Mouse (Mus musculus) forebrain, embryonic 16.5 days (tissue): Measurements from ENCODE around the gene Ppp1r15a. TPM values are rescaled to one million over a fixed set of nuclear protein-coding genes. Genes with fewer than 3 reads are reported as not detected.

Experiments used
- ATAC-seq: fragments of 200-750 bp; cut with Nextera tagmentation; 2 replicates; pipeline ENCODE4 v1.8.0; 2017; ENCODE audit warnings: mild to moderate bottlenecking, moderate library complexity
- H3K27ac ChIP-seq: fragments of 300-500 bp; sonication (generic); 2 replicates; pipeline ENCODE4 v1.5.1; 2014; ENCODE audit warnings: low read length, control low read depth
- H3K27me3 ChIP-seq: fragments of 300-500 bp; sonication (generic); replicated peaks from 2 replicates; pipeline ENCODE4 v1.6.1; 2014; ENCODE audit warnings: low read length; ENCODE audit not compliant: control insufficient read depth, insufficient read depth
- H3K36me3 ChIP-seq: fragments of 300-500 bp; sonication (generic); 2 replicates; pipeline ENCODE4 v1.6.1; 2014; ENCODE audit not compliant: control insufficient read depth, insufficient read depth
- H3K4me1 ChIP-seq: fragments of 300-500 bp; sonication (generic); replicated peaks from 2 replicates; pipeline ENCODE4 v1.6.1; 2014; ENCODE audit warnings: low read length; ENCODE audit not compliant: control insufficient read depth, insufficient read depth
- H3K4me2 ChIP-seq: fragments of 300-500 bp; sonication (generic); 2 replicates; pipeline ENCODE4 v1.6.1; 2014; ENCODE audit warnings: mild to moderate bottlenecking, low read length, control low read depth
- H3K4me3 ChIP-seq: fragments of 300-500 bp; sonication (generic); replicated peaks from 2 replicates; pipeline ENCODE4 v1.5.1; 2014; ENCODE audit warnings: mild to moderate bottlenecking, low read length, control low read depth
- H3K9ac ChIP-seq: fragments of 300-500 bp; sonication (generic); replicated peaks from 2 replicates; pipeline ENCODE4 v1.6.1; 2014; ENCODE audit warnings: low read depth, low read length, control low read depth
- H3K9me3 ChIP-seq: fragments of 300-500 bp; sonication (generic); 2 replicates; pipeline ENCODE4 v1.6.1; 2016; ENCODE audit warnings: low read length; ENCODE audit not compliant: control insufficient read depth
- WGBS: fragments of 180-500 bp; shearing (Covaris S2); extraction: QIAGEN DNeasy Blood & Tissue Kit; methylation state at CpG from one replicate; pipeline ENCODE4 v1.1.7; 2014; 5-methylcytosine and 5-hydroxymethylcytosine counted together
- polyA plus RNA-seq: library from polyadenylated mRNA; unstranded; fragments of >200 nt; fragmentation: Nextera tagmentation; extraction: Ambion mirVana; gene quantifications from 2 replicates; pipeline ENCODE4 v1.2.1, GENCODE M21; 2015

The Ppp1r15a gene
- polyA plus RNA-seq, 1 experiment from 2014 or later, result 14.4 TPM

GRCm38 (mm10) chr7:45553990-45554389 is 27.9 kb upstream of the Ppp1r15a start:
- Histone ChIP-seq H3K9me3 (no peaks in the 10 kb centered on the region), H3K27ac (no peak overlapping the region), H3K36me3 (no peaks in the 10 kb centered on the region), H3K4me3 (no peak overlapping the region), H3K9ac (no peak overlapping the region), H3K4me1 (no peaks in the 10 kb centered on the region), H3K27me3 (no peaks in the 10 kb centered on the region), H3K4me2 (no peak overlapping the region)
- WGBS, result 98% methylated on average over 2 of the region's 2 CpGs
- ATAC-seq, result no peak

- no peaks in the 10 kb centered on the region for H3K9me3 ChIP-seq
- no peaks in the 10 kb centered on the region for H3K27me3 ChIP-seq
- no peak overlapping the region for H3K27ac ChIP-seq
- 68% methylated on average over 8 of the region's 8 CpGs for WGBS
- H3K9ac ChIP-seq, result no peak overlapping the region
- H3K4me2 ChIP-seq, result no peak overlapping the region
- H3K36me3 ChIP-seq, result no peaks in the 10 kb centered on the region
- no peaks in the 10 kb centered on the region for H3K4me1 ChIP-seq
- no peak overlapping the region for H3K4me3 ChIP-seq
- no peak for ATAC-seq
Measured at GRCm38 (mm10) chr7:45553519-45553918, 27.5 kb upstream of the Ppp1r15a start.

GRCm38 (mm10) chr7:45551512-45551883 is 25.4 kb upstream of the Ppp1r15a start:
- no peak overlapping the region for H3K4me2 ChIP-seq
- no peaks in the 10 kb centered on the region for H3K27me3 ChIP-seq
- WGBS, result 85% methylated on average over 8 of the region's 8 CpGs
- no peak overlapping the region for H3K9ac ChIP-seq
- no peaks in the 10 kb centered on the region for H3K4me1 ChIP-seq
- no peaks in the 10 kb centered on the region for H3K9me3 ChIP-seq
- ATAC-seq, result no peak
- H3K4me3 ChIP-seq, result no peak overlapping the region
- no peaks in the 10 kb centered on the region for H3K36me3 ChIP-seq
- no peak overlapping the region for H3K27ac ChIP-seq

GRCm38 (mm10) chr7:45550821-45551511 is 24.9 kb upstream of the Ppp1r15a start:
- WGBS, result 80% methylated on average over 11 of the region's 11 CpGs
- H3K4me1 ChIP-seq, result no peaks in the 10 kb centered on the region
- H3K36me3 ChIP-seq, result no peaks in the 10 kb centered on the region
- H3K9me3 ChIP-seq, result no peaks in the 10 kb centered on the region
- H3K27ac ChIP-seq, result no peak overlapping the region
- no peak for ATAC-seq
- H3K4me3 ChIP-seq, result no peak overlapping the region
- H3K9ac ChIP-seq, result no peak overlapping the region
- no peaks in the 10 kb centered on the region for H3K27me3 ChIP-seq
- H3K4me2 ChIP-seq, result no peak overlapping the region

GRCm38 (mm10) chr7:45549641-45550436 is 23.8 kb upstream of the Ppp1r15a start:
- no peaks in the 10 kb centered on the region for H3K9me3 ChIP-seq
- H3K27ac ChIP-seq, result no peak overlapping the region
- no peaks in the 10 kb centered on the region for H3K36me3 ChIP-seq
- H3K4me1 ChIP-seq, result no peaks in the 10 kb centered on the region
- ATAC-seq, result no peak
- WGBS, result 88% methylated on average over 16 of the region's 16 CpGs
- no peak overlapping the region for H3K4me3 ChIP-seq
- H3K9ac ChIP-seq, result no peak overlapping the region
- H3K4me2 ChIP-seq, result no peak overlapping the region
- H3K27me3 ChIP-seq, result no peaks in the 10 kb centered on the region

- Histone ChIP-seq H3K4me1 (no peaks in the 10 kb centered on the region), H3K4me3 (no peak overlapping the region), H3K4me2 (no peak overlapping the region), H3K27me3 (no peaks in the 10 kb centered on the region), H3K36me3 (no peaks in the 10 kb centered on the region), H3K9me3 (no peaks in the 10 kb centered on the region), H3K27ac (no peak overlapping the region), H3K9ac (no peak overlapping the region)
- WGBS, result 88% methylated on average over 1 of the region's 1 CpGs
- ATAC-seq, result no peak
Measured at GRCm38 (mm10) chr7:45544525-45544924, 18.5 kb upstream of the Ppp1r15a start.

GRCm38 (mm10) chr7:45540213-45540612 is 14.1 kb upstream of the Ppp1r15a start:
- Histone ChIP-seq H3K4me2 (no peak overlapping the region), H3K36me3 (no peaks in the 10 kb centered on the region), H3K27me3 (no peaks in the 10 kb centered on the region), H3K9me3 (no peaks in the 10 kb centered on the region), H3K27ac (no peak overlapping the region), H3K9ac (no peak overlapping the region), H3K4me1 (peaks cover 4% of the 10 kb centered on the region), H3K4me3 (no peak overlapping the region)
- ATAC-seq, result no peak
- WGBS, result 84% methylated on average over 2 of the region's 2 CpGs

GRCm38 (mm10) chr7:45539095-45539494 is 13.0 kb upstream of the Ppp1r15a start:
- 96% methylated on average over 3 of the region's 3 CpGs for WGBS
- ATAC-seq, result no peak
- Histone ChIP-seq H3K4me3 (no peak overlapping the region), H3K9me3 (no peaks in the 10 kb centered on the region), H3K36me3 (no peaks in the 10 kb centered on the region), H3K9ac (no peak overlapping the region), H3K27ac (no peak overlapping the region), H3K27me3 (no peaks in the 10 kb centered on the region), H3K4me2 (no peak overlapping the region), H3K4me1 (peaks cover 4% of the 10 kb centered on the region)

GRCm38 (mm10) chr7:45538163-45539041 is 12.3 kb upstream of the Ppp1r15a start:
- Histone ChIP-seq H3K27me3 (no peaks in the 10 kb centered on the region), H3K9ac (peak overlapping the region; percentile 76), H3K27ac (no peak overlapping the region), H3K9me3 (no peaks in the 10 kb centered on the region), H3K4me3 (peak overlapping the region; percentile 63), H3K4me1 (peaks cover 4% of the 10 kb centered on the region), H3K4me2 (peak overlapping the region; percentile 81), H3K36me3 (no peaks in the 10 kb centered on the region)
- ATAC-seq, result peak; percentile 93
- WGBS, result 1% methylated on average over 28 of the region's 29 CpGs
